Mouse (Mus musculus) 416B (cell line): ENCODE measurements at regions not wholly inside any gene's neighbourhood (a gene's known extent, or its start where the extent isn't known, plus 50 kb on each side); places are given as distances from the start of the nearest gene placed in this dataset.

ENCODE experiments used
- DNase-seq: peaks from one replicate; pipeline ENCODE4 v3.0.0; 2011; ENCODE audit warnings: low read depth

DNA sequence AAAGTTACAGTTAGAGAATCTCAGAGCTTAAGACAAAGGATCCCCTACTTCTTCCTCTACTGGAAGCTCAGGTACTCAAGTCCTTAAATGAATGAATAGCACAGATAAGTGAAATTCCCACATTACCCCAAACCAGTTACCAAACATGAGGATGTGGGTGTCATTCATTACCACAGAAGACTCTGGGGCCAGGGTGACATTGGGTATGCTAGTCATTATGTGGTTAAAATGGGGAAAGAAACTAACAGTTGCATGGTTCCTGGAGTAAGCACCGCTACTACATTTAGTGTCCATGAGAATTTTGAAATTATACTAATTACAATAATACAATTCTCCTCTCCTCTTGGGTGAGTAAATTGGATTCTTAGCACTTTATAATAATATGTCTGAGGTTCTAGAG, 142.9 kb upstream of the Thbs1 start:
- DNase-seq: peak; percentile 35

DNA sequence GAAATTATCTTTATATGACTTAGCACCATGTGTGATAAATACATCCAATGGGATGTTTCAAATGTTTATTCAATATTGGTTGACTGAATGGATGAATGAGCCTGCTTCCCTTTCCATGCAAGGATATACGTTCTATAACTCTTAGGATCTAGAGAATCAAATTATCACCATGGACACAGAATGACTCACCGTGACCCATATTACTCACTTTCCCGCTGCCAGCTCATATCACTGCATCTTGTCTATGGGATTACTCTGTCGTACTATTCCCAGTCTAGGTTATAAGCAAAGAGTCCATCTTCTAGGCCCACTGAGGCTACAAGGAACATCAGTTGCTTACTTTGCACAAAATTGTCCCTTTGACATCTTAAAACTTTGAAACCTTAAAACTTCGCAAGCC, 141.0 kb upstream of the Thbs1 start:
- no peak for DNase-seq

DNA sequence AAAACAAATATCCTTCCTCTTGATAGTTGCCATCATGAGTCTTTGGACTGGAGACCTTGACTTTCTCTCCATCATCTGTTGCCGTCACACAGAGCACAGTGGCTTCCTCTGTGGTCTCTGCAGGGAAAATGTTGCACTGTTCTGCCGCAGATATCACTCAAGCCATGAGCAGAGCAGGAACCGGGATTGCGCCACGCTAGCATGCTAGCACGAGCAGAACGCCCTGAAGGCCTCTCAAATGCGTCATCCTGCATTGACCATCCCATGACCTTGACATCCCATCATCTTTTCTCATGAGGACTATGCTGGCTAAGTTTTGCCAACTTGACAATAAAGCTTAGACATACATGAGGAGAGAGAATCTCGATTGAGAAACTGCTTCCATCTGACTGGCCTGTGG, 134.6 kb upstream of the Thbs1 start:
- peak; percentile 42 for DNase-seq

DNA sequence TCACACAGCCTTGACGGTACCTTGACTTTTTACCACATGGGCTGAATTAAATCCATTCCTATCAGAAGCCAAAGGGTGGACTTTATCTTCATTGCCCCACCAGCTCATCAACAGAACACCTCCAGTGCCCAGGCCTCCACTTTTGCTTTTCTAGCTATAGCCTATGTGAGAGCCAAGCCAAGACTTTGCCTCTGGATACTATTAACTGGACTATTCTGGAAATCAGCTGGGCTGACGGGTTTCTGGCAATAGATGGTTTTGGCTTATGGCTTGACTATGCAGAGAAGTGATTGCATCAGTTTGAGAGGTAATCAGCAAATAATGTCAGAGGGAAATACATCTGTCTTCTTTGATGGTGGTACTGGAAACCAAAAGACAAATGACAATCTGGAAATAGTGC, 130.8 kb upstream of the Thbs1 start:
- DNase-seq: no peak

DNA sequence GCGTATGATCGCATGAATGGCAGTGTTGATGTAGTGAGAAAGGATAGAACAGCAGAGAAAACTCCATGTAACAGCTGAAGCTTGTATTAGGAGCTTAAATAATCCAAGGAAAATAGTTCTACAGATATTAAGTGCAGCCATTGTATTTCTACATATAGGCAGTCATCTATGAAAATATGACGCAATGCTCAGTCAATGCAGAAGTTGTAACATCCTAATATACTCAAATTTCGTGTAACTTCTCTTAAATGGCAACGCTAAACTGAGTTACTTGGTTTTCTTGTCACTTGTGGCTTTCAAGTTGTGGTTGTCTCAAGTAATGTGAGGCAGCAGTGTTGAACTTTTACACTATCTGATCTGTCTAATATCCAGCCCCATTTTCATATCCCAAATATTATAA, 127.1 kb upstream of the Thbs1 start:
- peak; percentile 45 for DNase-seq

DNA sequence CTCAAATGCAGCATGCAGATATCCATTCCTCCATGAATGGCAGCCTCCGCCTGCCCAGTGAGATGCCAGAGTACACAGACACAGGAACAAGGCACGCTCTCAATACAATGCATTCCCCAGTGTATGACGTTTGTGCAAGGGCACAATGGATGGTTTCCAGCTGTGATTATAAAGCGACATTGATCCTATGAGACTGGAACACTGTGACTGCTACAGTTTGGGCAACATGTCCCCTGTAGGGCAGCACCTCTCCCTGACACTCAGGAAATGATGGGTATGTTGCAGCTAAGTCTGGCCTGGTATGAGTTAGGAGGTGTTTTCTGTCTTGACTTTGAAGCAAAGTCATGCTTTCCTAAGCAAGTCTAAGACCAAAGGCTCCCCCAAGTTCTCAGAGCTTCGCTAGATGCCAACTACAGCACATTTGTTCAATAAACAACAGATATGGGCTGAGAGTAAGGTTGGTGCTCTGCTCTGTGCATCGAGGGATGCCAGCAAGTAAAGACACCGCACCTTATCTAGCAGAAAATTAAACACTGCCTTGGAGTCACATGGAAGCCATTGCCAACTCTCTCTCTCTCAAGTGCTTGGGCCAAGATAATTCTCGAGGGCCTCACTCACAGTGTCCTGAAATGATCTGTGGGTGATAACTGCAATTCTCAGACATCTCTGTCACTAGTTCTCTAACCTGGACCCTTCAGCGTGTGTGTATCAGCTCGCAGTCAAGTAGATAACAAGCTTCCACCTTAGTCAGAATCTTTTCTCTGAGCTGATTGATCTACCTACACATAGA, 124.1 kb upstream of the Thbs1 start:
- no peak for DNase-seq

DNA sequence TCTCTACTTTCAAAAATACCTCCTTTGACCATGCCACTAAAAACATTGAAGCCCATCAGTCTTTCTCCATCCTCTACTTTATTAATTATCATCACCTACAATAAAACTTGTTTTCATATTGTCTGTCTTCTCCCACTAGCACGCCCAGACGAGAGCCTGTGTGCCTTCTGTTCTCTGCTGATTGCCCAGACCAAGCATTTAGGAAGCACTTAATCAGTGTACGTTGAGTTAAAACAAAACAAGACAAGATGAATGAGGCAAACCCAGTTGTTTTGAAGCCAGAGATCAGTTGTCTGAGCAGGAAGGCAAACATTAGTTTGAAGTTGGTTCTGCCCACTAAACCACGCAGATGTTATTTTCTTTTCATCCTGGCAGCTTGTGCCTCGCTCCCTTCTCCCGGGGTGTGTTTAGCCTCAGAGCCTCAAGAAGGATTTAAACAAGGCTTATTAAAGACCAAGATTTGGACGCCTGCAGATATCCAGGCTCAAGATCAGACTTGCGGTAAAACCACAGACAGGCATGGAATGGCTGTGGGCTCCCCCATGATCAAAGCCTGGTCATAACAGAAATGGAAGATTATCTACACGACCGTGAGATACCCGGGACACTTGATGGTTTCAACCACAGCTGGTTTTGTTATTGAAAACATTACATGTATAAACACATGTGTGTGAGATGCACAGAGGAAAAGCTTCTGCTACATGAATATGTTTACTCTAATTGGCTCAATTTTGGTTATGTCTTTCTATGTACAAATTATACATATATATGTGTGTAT, 123.1 kb upstream of the Thbs1 start:
- no peak for DNase-seq

DNA sequence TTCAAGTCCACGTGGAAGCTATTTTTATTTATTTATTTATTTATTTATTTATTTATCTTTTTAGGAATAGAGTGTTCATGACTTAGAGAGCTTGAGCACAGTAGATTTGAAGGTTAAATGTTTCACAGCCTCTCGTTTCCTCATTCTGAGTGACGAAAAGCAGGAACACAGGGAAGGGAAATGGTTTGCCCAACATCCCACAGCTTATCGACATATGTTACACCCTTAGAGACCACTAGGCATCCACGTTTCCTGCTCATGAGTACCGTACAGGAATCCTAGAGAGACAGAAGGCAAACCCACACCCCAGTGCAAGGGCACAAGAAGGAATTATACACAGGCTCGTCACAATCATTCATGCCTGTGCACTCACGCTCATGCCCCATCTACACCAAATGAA, 122.5 kb upstream of the Thbs1 start:
- peak; percentile 24 for DNase-seq

DNA sequence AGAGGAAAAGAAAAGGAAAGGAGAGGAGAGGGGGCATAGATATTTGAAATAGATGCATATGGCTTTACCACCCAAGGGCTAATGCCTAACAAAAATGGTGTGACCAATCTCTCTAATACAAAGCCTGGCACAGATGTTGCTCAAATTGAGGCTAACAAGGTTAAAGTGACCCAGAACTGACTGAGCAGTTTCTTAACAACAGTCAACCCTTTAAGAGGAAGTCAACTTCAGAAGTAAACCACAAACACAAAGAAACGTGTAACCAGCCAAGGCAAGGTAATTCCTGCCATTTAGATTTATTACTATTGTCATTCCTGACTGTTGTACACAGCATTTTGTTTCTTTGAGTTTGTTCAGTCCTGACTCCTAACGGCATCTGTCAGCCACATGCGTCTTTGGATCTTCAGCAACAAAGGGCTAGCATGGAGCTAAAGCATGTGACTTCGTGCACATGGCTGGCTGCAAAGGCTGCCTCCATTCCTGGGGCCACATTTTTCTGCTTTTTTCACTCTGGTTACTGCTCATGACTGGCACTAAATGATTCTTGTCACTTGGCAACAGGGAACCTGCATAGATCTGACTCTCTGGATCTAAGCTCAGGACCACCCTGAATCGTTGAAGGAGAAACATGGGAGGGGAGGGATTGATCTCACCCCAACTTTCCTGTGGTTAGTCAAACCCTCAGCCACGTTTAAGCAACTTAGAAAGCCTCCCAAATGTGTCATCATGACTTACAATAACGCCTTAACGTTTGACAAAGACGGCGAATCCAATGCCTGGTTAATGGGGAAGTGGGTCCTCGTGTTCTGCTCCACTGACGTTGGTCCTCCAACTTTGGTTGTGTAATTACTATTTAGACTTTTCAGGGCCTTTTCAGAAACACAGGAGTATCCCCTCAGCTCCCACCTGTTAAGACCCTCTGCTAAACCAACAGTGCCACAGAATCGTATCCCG, 115.3 kb upstream of the Thbs1 start:
- DNase-seq: peak; percentile 39

DNA sequence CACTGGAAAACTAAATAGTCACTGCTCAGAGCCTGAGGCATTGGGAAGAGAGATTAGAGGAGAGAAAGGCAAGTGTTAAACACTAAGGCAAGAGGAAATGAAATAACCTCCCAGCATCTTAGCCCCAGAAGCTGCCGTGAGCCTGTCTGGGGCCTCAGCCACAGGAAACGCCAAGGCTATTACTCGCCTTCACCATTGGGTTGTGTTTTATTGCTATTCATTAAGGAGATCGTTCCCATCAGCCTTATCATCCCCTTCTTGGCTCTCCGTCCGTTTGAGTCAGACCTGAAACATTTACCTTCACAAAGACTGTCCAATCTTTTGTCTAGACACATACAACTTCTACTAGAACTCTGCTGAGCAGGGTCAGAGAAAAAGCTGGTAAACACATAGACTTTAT, 112.0 kb upstream of the Thbs1 start:
- DNase-seq: no peak

DNA sequence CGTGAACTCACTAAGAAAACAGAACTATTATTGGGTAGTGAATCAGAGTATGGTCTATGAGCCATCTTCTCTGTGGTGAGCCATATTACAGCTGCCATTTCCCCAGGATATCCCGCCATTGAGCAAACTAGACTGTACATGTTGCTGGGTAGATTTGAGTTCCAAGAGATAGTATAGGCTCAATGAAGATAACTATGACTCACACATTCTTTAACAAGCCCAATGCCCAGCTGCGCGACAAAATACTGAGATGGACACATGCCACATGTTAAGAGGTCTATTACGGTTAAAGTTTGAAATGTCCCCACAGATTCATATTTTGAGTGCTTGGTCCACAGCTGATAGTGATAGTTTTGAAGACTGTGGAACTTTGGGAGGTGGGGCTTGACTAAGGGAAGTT, 107.5 kb upstream of the Thbs1 start:
- DNase-seq: peak; percentile 38

DNA sequence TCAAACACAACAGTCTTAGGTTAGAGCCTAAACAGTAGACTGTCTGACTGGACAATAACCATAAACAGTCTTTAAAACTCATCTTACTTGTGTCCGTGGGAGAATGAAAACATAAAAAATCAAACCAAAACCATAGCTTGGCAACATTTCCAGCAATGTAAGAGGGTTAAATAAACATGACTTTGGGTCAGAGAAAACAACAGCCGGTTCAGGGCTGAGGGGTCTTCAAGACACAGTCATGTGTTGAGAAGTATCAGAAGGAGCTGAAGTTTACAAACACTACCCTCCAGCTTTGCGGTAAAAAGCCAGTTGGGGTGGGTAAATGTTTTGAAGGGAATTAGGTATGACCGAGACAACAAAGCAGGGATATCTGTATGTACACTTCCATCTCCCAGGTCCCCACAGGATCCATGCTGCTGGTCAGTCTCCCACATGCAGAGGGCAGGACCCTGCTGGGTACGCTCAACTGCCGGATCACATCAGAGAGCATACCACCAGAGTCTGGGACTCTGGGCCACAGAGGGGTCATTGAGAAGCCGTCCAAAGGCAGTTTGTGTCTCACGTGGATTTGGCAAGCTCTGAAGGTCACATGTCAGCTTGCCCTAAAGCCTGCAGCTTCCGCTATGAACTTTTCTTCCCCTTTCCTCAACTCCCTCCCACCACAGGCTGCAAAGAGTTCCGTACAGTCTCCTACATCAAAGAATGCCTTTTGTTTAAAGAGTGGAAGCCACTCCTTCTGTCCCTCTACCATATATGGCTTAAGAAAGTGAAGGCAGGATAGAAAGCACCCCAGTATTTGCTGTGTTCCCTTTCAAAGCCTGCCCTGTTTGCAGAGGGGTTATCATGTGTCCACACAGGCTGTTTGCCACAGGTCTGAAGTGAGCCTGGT, 103.9 kb upstream of the Thbs1 start:
- DNase-seq: no peak

DNA sequence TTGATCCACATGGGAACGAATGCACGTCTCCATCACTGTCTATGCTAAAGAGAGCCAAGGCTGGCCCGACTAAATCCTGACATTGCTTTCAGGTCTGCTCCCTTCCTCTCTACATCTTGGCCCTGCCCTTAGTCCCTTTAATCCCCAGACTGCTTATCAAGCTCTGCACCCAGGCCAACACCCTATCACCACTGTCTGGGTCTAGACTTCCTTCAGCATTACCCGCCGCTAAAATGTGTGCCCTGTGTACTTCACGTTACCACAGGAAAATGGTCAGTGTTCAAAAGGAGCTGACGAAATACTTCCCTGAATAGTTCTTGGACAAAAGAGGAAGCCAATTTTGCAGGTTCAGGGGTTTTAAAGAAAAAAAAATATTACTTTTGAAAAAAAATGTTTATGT, 100.0 kb upstream of the Thbs1 start:
- DNase-seq: peak; percentile 20

DNA sequence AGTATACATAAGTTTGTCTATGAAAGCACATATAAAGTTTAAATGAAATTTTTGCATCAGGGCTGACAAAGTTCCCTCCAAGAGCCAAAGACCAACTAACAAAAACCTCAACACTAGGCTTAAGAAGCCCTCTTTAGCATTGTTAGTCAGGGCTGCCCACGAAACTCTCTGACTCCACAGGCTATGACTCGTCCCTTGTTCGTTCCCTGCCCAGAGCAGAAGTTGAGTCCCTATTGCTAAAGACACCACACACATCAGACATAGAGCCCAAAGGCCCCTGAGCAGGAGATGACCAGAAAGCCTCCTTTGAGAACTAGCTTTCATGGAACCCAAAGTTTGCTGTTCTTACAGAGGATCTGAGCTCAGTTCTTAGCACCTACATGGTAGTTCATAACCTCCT, 99.5 kb upstream of the Thbs1 start:
- peak; percentile 14 for DNase-seq

DNA sequence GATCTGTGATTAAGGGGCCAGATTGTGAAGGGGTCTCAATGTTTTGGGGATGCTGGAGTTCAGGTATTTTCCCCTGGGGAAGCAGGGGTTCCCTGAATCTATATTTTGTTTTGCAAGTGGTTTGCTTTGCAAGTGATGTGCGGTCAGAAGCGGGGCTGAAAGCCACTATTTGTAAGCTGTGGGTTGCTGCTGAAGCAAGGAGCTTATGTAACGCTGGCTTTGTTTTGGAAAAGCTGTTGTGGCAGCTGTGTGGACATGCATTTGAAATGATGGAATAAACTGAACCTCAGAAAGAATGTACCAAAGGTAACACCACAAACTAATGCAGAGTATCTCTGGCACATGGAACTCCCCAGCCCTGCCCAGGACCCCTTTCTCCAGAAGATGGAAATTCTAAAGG, 98.5 kb upstream of the Thbs1 start:
- DNase-seq: peak; percentile 3

DNA sequence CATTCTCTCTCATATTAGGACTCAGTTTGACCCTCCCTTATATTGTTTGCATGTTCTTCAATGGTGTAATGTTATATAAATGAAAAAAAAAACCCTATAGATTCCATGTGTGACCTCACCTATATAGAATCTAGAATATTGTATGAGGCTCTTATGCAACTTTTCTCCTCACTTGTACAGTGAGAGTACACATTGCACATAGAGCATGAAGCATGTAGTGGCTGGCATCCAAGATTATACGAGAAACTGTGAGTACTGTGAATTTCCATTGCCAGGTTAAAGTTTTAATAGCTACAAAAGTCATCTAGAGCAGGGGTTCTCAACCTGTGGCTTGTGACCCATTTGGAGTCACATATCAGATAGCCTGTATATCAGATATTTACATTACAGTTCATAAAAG, 96.5 kb upstream of the Thbs1 start:
- DNase-seq: no peak

DNA sequence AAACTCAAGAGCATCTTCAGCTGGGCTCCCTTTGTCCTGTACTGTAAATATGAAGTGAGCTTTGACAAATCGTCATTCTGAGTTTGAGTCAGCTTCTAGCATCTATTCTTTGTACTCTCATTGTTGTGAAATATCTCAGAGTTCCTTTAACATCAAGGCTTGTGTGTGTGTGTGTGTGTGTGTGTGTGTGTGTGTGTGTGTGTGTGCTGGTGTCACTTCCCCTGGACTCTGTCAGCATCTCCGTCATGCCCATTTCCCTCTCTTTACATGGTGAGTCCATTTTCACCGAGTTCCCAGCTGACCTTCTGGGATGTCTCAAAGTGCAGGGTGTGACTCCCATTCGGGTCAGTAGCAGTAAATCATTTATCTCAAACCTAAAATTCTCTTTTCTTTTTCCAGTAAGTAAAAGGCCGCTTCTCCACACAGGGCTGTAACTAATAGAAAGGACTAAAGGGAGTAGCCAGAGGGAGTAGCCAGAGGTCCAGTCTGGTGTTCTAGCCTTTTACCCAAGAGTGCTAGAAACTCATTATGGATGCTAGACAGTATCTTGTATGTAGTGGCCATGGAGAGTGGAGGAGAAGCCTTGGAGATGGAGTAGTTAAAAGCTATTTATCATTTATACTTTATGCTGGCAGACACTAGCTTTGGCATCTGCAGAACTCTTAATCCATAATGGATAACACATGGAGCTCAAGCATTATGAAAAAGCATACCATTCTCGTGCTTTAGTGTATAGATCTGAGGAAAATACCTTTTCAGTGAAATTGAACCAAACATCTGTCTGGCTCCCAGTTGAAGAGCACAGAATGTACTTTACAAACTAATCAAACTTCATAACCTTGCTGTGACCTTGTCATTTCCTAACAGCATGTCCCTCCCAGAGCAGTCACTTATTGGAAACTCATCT, 85.6 kb upstream of the Thbs1 start:
- DNase-seq: no peak

DNA sequence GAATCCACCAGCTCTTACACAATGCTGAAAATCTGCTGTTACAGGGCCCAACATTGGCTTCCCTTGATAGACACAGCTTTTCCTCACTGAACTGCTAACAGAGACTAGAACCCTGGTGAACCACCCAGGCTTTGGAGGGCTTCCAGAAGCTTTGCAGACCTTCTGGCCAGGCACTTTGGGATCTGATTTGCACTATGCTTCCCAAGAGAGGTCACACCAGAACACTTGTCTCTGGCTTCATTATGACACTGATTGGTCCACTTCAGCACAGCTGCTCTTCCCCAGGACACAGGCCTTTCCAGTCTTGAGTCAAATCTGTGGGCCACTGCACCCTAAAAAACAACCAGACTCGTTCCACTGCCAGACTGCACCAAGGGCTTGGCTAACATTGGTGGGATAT, 82.8 kb upstream of the Thbs1 start:
- DNase-seq: no peak

DNA sequence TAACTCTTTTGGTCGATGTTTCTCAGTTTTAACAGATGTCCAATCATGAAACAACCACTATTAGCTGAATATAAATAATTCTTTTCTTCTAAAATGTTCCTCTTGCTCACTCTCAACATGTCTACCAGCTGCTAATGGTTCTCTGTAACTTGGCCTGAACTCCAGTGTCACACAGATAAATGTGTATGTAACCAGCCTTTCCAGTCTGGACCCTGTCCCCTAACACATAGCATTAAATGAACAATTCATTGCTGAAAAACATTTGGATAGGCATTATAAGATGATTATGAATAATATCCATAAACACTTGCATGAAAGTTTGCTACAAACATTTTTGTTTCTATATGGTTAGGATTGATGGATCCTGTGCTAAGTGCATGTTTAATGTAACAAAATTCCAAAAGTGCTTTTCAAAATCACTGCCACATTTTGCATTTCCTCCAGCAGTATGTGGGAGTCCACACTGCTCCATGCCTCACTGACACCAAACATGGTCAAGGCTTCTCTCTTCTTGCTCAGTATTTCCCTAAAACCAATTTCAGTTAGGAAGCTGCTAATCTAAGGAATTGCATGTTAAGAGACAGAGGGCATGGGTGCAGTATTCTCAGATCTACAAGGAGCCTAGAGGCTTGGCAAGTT, 82.1 kb upstream of the Thbs1 start:
- no peak for DNase-seq

DNA sequence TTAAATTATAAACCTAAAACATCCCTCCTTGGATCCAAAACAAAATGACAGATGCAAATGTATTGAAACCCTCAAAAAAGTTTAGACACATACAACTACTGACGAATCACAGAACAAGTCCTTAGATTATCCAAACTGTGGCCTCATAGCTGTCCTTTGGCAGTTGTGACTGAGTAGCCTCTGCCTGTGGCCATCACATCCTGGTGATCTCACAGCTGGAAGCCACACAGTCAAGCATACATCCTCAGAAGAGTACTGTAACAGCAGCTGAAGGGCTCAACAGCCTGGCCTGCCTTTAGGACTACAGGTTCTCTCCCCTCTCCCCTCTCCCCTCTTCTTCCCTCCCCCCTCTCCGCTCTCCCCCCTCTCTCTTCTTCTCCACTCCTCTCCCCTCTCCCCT, 80.0 kb upstream of the Thbs1 start:
- no peak for DNase-seq
